Mouse (Mus musculus) megakaryocyte progenitor cell, adult 5-6 weeks (primary cell): Measurements from ENCODE around the gene Nkx1-2. TPM values are rescaled to one million over a fixed set of nuclear protein-coding genes. Genes with fewer than 3 reads are reported as not detected.

ENCODE experiments used
- ATAC-seq: replicated peaks from 2 replicates; pipeline ENCODE4 v1.8.0; 2016; ENCODE audit warnings: mild to moderate bottlenecking, moderate TSS enrichment, inconsistent platforms; ENCODE audit not compliant: poor library complexity
- total RNA-seq, 2 experiments: library from RNA; stranded (forward) in 1 of 2; stranded (reverse) in 1 of 2; fragments of 157-497, 149-512 nt in 1 of 2; fragments of 200-1000 nt in 1 of 2; gene quantifications; 2 replicates each; pipeline versions ENCODE4 v1.2.3 to v1.2.4; 2015 to 2017

The Nkx1-2 gene
- total RNA-seq (2015) (not detected in 2 replicates), total RNA-seq (2017) (not detected in 2 replicates)

DNA sequence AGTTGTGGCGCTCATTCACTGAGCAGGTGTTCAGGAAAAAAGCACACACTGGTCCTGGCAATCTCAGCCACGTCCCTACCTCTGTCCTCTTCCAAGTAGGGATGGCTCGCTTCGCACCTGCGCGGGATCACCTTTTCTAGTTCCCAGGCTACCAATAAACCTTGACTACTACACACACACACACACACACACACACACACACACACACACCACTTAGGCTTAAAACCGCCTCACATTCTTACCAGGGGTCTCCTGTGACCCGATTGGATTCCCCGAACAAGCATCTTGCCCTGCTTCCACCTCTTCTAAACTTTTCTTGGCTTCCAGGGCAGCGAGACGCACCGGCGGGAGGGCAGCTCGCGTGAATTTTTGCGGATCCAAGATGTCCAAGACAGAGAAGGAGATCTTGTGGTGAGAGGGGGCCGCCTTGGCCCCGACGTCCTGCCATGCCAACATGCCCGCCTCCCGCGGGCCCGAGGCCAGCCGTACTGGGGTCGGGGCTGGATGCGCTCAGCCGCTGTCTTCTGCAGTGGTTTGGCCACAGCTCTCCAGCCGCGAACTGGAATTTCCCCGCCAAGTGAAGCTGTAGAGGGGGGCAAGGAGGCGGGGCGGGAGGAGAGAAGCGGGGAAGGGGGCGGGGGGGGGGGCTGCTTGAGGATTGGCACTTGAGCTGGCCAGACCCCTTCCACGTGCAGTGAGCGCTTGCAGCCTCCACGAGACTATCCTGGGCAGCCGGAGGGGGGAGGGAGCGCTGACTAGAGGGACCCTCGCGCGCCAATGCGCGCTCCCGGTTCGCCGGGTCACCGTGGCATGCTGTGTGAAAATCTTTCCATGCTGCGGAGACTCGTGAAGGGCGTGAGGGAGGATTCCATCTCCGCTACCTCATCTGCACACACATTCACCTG lies at the start of gene Nkx1-2:
Nkx1-2 (minus strand) TSS at position 567 of the 905 bp plus-strand sequence.
- no peak for ATAC-seq

DNA sequence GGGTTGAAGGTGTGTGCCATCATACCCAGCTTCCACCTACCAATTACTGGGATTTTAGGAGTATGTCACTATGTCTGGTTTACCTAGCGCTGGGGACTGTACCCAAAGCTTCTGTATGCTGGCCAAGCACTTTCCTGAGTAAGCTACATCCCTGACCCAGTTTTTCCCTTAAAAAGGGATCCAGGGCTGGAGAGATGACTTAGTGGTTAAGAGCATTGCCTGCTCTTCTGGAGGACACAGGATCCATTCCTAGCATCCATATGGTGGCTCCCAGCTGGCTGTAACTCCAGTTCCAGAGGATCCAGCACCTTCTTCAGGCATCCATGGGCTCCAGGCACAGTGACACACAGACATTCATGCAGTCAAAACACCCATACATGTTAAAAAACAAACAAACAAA lies 47.1 kb upstream of the Nkx1-2 start:
- ATAC-seq = no peak

DNA sequence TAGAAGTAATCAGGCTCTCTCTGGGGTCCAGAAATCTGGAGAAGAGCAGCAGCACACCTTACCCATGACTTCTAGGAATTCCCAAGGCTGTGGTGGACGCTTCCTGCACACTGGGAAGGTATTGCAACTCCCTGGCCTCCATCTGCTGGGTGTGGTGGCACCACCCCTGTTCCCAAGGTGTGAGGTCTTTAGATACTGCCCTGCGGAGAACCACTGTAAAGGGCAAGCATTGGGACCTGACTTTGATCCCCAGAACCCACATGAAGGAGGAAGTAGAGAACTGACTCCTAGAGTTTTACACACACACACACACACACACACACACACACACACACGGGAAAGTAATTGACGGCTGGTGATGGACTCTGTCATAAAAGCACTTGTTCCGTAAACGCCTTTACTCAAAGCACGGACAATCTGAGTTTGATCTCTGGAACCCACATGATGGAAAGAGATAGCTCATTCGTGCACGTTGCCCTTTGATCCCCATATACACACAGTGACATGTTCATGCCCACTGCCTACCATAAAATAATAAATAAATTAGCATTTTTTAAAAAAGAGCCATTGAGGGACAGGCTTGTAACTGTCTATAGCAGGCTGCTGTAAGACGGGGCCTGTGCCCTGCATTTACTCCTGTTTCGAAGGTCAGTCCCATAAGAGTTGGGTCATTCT lies 45.3 kb upstream of the Nkx1-2 start:
- ATAC-seq = no peak

DNA sequence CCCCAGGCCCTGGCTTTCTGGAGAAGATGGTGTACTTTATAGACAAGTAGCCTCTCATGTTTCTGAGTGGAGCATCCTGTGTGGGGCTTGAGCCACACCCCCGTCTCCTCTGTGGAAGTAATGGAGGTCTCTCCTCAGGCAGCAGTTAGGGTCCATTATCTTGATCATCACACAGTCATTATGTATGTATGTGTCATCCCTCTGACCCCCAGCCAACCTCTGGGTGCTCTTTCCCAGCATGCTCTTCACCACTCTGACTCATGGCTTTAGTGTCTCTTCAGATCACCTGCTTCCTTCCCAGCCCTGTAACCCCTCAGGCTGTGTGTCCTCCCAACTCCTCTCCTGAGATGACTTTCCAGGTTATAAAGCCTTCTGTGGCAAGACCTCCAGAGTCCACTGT lies 42.2 kb upstream of the Nkx1-2 start:
- ATAC-seq = no peak

DNA sequence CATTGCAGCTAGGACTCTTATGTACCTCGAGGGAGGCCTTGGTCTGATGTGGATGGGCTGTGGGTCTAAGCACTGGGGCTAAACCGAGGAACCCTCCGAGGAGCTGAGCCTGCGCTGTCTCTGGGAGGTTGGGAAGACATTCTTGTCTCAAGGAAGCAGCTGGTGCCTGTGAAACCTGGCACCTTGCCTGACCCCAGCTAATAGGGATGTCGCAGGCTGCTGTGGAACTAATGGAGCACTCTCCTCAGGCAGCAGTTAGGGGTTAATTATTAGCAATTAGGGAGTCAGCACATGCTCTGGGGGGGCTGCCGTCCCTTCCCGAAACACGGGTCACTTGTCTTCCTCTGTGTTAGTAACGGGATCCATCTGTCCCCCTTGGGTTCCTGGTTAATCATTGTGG lies 41.5 kb upstream of the Nkx1-2 start:
- ATAC-seq = no peak

DNA sequence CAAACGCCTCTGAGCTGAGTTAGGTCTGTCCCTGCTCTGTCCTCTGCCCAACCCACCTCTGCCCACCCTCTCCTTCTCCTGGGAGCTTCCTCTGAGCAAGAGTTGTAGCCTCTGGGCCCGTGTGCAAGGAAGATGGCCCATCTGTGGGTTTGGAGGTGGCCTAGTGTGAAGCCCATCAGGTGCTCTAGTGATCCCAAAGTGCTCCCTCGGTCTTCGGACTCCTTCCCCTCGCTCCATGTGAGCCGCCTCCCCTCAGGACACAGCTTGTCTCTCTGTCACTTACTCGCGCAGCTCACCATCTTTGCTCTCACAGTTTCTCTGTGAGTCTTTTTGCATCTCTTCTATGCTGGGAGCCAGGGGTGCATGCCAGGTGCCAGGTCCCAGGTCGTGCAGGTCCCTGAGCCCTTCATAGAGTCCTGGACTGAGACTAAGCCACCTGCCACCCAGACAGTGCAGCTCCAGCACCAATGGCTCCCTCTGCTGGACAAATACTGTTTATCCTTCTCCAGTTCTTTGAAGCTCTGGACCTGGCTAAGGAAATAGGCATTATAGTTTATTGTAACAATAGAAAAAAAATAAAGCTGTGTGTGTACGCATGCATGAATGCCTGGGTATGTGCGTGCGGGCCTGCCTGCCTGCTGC lies 39.1 kb upstream of the Nkx1-2 start:
- ATAC-seq = peak; percentile 95

DNA sequence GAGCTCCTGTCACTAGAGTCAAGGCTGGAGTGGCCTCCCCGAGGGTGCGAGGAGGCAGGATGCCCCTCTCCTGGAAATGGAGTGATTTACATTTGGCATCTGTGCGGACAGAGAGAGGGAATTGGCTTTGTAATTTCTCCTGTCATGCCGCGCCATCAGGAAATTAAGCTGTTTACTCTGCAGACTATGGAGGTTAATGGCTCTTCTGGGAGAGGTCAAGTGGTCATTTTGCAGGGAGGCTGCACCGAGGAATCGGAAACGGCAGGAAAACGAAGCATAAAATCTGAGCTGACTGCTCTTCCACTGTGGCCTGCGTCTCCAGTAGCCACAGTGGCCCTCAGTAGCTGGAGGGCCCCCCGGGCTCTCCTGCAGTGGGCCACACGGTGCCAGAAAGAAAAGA lies 37.9 kb upstream of the Nkx1-2 start:
- ATAC-seq = no peak

DNA sequence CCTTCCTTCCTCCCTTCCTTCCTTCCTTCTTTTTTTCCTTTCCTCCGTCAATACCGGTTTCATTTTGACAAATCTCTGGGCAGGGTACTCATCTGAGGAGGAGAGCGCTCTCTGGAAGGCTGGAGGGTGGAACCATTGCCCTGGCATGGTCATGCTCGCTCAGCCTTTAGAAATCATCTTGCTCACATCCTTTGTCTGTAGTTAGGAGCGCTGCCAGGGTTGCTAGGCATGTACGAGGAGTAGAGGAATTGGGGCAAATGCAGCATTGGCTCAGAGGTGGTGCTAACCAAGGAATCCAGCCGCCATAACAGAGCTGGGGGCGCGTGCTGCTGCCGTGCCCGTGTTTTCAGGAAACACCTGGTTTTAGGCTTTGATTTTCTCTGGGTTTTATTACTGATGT lies 31.9 kb upstream of the Nkx1-2 start:
- ATAC-seq = no peak

DNA sequence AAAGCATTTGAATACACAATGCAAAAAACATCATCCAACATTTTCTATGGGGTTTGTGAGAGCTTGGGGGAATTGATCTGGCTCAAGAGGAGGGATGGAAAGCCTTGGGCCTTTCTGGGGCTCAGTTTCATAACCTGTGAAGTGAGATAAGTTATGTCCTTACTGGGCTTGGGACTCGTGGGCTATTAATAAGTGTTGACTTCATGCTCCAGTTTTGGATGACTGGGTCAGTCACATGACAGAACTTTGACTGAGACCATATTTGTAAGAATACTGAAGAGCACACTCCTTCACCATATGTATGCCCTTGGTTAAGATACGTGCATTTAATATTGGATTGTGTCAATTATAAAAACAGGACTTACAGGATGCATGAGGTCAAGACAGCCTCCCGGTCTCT lies 28.0 kb upstream of the Nkx1-2 start:
- no peak for ATAC-seq

DNA sequence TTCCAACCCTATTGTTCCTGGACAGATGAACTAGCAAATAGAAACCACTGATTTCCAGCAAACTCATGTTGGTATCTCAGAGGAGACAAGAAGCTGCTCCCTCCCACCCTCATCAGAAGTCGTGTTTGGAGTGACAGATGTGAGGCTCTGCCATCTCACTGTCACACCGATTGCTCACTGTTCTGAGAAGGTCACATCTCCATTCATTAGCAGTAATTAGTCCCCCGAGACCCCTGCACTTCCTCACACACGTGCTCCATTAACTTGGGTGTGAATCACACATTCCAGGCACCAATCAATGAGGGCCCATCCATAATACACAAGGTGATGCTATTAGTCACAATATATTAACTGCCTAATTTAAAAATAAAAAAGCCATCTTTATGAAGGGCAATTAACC lies 26.7 kb upstream of the Nkx1-2 start:
- ATAC-seq = no peak

DNA sequence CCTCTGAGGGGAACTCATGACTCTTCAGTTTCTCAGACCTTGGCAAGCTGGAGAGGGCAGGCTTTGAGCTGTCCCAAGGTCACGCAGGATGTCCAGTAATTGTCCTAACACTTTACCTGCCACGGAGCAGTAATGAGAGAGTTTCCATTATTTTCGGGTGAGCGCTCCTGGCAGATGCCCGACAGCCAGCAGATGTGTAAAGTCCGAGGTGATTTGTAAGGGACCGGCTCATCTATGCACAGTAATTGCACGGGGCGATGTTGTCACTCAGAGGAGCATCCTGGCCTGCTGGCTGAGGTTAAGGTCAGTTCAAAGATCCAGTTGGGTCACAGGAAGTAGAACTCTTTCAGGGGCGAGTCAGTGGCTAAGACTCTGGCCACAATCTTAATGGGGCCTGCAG lies 24.7 kb upstream of the Nkx1-2 start:
- ATAC-seq = no peak

DNA sequence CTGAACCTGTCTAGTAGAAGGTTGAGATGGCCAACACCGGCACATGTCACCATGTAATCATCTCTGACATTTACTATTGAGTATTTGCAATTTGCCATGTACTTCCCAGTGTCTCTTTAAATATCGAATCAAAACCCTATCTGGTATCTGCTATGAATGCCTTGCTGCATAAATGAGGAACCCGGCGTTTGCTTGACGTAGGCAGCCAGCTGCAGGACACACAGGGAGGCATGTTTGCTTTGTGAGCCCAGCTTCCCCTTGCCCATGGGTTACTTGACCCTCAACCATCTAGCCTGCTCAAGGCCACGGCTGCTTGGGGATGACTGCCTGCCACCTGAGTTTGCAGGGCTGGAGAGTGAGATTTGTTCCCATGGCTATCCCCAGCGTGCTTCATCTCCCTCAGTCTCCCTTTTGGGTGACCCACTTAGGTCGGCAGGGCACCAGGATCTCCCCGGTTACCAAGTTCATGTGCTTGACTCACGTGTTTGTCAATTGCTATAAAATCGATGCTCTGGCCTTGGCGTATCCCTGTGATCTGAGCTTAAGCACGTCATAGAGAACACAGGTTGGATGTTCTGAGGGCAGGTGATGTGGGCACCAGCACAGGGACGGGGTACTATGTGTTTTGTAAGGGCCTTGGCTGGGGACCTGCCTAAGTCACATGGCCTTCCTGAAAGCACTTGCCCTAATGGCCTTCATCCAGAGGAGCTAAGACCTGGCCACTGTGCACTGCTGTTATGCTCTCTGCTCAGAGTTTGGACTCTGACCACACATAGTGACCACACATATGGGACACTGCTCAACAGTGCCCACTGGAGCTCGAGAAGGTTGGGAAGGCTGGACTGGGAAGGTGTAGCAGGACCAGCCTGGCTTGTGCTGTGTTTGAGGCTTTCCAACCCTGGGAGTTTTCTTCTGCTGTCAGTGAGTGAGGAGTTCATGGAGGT lies 20.8 kb upstream of the Nkx1-2 start:
- peak; percentile 59 for ATAC-seq

DNA sequence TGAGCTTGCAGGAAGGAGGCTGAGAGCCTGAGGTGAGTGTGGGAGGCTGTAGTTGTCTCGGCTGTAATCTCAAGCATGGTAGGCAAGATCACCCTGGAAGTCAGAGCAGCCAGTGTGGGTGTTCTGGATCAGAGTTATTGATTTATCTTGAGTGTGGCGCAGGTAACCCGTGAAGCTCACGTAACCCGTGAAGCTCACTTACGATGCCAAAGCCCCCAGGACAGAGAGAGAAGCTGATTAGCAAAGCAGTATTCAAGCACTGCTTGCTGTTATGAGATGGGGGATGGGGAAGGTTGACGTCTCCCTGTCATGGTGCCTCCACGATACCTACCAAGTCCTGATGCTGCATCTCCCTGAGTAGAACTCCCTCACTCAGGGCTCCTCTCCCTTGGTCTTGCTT lies 20.1 kb upstream of the Nkx1-2 start:
- ATAC-seq = no peak

DNA sequence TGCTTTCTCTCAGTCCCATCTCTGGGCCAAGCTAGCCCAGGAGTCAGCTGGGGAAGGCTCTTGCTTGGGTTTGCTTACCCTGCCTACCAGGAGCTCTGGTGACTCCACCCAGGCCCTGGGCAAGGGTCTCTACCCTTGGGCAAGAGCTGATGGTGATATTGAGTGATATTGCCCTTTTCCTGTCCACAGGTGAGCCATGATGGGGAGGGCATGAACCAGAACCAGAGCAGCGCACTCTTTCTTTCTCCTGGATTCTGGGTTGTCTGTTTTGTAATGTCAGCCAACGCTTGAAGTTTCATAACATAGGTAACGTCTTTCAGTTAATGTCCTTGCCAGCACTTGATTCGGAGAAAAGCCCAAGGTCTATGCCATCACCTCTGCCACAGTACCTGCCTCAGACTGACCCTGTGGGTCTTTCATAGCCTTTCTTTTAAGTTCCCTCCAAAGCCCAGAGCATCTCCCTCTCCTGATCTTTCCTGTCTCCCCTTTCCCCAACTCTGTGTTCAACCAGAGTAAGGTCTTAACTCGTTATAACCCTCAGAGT lies 17.7 kb upstream of the Nkx1-2 start:
- ATAC-seq = no peak

DNA sequence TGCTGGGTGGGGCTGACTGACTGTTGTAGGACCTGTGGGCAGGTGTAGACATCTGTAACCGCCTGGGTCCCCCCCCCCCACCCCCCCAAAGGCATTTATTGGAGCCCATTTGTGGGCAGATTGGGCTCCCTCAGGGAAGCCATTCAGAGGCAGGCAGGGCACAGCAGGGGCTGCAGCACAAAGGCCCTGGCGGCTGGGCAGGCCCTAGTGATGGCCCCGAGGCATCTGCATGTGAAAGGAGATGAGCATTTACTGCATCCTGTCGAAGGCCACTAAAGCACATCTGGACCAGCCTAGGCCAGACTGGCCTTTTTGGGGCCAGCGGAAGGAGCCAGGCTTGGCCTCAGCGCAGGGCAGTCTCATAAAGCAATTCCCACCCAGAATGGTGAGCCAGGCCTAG lies 17.0 kb upstream of the Nkx1-2 start:
- no peak for ATAC-seq

DNA sequence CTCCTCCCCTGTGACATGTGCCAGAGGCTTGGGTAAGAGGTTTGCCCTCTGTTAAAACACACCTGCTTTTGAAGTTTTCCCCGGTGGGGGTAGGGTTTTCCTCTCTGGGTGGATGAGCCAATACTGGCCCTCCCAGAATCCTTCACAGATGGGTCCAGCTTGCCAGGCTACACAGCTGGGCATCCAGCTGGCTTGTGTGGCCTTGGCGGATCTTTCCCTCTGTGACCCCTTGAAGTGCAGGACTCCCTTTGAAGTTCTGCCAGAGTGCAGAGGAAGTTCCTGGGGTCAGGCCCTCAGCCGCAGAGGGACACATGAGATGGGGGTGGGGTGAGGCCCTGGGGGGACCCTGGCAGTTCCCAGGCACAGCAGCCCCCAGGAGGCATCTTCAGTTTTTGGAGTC lies 15.9 kb upstream of the Nkx1-2 start:
- no peak for ATAC-seq

DNA sequence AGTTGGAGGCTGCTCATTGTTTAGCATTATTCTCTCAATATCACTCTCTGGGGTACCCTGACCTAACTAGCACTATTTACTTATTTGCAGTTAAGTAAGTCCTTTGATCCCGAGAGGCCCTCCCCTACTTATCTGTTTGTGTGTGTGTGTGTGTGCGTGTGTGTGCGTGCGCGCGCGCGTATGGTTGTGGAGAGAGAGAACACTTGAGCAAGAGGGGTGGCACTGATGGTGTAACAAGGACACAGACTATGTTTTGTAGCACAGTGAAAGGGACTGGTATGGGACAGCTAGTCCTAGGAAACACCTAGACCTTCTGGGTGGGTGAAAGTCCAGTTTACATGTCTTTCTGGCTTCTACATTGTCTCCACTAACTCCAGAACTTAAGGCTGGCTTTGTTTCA lies 12.1 kb upstream of the Nkx1-2 start:
- no peak for ATAC-seq

DNA sequence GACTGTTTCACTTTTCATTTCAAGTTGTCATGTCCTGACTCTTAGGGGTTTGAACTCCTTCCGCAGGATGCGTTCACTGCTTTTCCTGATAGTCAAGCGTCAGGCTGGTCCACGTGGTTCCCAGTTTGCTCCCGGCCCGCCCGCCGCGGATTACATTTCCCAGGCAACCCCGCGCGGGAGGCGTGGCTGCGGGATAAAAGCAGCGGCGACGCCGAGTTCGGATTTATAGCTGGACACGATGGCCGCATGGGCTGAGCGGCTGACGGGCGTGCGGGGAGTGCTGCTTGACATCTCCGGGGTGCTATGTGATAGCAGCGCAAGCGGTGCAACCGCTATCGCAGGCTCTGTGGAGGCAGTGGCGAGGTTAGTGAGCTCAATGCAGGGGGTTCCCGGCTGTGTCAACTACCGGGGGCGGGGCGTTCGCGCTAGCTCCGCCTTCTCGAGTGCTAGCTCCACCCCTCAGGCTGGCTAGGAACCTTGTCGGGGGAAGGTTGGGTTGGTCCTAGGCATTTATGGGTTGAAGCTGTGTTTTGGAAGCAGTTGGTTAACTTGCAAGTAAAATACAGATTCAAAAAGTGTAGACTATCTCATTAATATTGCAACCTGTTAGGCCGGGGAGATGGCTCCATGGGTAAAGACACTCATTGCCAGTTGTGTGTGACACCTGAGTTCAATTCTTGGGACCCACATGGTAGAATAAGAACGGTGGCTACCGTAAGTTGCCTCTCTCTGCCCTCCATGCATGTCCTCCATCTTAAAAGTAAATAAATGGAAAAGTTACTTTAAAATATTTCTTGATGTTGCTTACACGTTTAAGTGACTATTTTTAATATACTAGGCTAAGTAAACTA lies 11.3 kb upstream of the Nkx1-2 start, which contains the start of gene Lhpp:
Lhpp (plus strand) TSS at position 171 of the 851 bp plus-strand sequence.
- ATAC-seq = peak; percentile 90

DNA sequence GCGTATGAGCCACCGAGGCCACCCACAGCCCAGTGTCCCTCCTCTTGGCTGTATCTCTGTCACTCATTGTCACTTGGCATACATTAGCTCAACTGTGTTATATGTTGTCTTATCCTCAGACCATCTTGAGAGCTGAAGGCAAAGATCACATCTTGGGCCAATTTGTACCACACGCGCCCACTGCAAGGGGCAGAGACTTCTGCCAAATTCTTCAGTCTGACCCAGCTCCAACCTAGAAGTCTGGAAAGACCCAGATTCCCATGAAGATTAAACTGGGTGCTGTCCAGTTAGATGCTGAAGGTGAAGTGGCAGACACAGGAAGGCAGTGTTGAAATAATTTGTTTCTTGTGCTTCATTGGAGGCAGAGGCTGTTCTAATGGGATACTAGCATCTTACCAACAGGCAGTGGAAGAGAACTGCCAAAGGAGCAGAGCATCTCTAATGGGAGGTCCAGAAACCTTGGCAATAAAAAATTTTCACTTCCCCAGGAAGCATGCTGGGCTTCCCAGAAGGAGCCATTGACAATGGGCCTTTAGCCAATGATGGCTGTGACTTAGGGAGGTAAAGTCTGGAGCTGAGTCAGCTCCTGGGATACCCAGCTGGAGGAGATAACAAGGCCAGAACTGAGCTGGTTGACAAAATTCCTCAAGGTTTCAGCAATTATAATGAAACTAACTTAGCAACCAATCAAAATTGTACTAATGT lies 9.0 kb upstream of the Nkx1-2 start:
- no peak for ATAC-seq
